In genomic region chr11:60383518-60383917, GRCm38 (mm10) we compare ENCODE assay signal across 19 mouse cellular contexts. TPM values are rescaled to one million over a fixed set of nuclear protein-coding genes. Genes with fewer than 3 reads are reported as not detected.
DNase-seq lines count a peak whose midpoint lies in the region; ATAC-seq and TF ChIP-seq lines count a peak whose summit lies in the region.
"Had no signal": no experiment of that assay in that cellular context is flagged by ENCODE, and none has a peak within 500 bp of the region (broad histone marks: within the 10 kb centered on the region; RNA-seq: fewer than 3 reads in every experiment).

No protein-coding gene starts in this region.

- H3K4me1 ChIP-seq in kidney, adult 2 months (ENCODE audit: control insufficient read depth, insufficient read depth, low read length): no peaks in the 10 kb centered on the region
- 0 out of 2 replicates have a peak, but pooled peaks cover 3% of the 10 kb centered on the region for H3K4me1 ChIP-seq in midbrain, postnatal 0 days (ENCODE audit: insufficient read depth, low read length)
- H3K4me1 ChIP-seq in midbrain, embryonic 14.5 days (ENCODE audit: control insufficient read depth, insufficient read depth, low read length): peaks cover 21% of the 10 kb centered on the region
- H3K4me1 ChIP-seq: liver, embryonic 15.5 days had no signal

- no peaks in the 10 kb centered on the region for H3K36me3 ChIP-seq in kidney, adult 2 months (ENCODE audit: control insufficient read depth, insufficient read depth, low read length)
- no peaks in the 10 kb centered on the region for H3K36me3 ChIP-seq in midbrain, postnatal 0 days (ENCODE audit: insufficient read depth, low read length)
- no peaks in the 10 kb centered on the region for H3K36me3 ChIP-seq in midbrain, embryonic 14.5 days (ENCODE audit: control insufficient read depth, insufficient read depth, low read length)
- H3K36me3 ChIP-seq: embryonic facial prominence, embryonic 15.5 days; limb, embryonic 10.5 days; liver, embryonic 15.5 days; midbrain, embryonic 15.5 days had no signal

- TF ChIP-seq CTCF in kidney, adult 2 months (conservative IDR thresholded peaks at IDR 0.05; ENCODE audit: insufficient read depth, insufficient read length, low read depth, low read length): peak; percentile 30; the same call in 1 of the 2 replicates
- TF ChIP-seq CTCF in midbrain, postnatal 0 days (IDR thresholded peaks at IDR 0.05): 0 out of 2 replicates have a peak, but pooled peaks have one; percentile 13

- DNase-seq in kidney, adult 2 months: no peak
- DNase-seq in kidney, postnatal 4 days: no peak
- no peak for DNase-seq in midbrain, postnatal 0 days (ENCODE audit: low spot score)
- no peak for DNase-seq in midbrain, embryonic 14.5 days
- peak; percentile 65 for DNase-seq in R1 (ENCODE audit: low read depth, low spot score)
- DNase-seq in adrenal gland, postnatal 36 days: no peak
- DNase-seq: adrenal gland, postnatal 10 days; cerebellum, adult 11-12 months; cerebellum, postnatal 25 days; kidney, adult 11 months; kidney, postnatal 14 days; lung, postnatal 14 days; right cerebral cortex, postnatal 4 days had no signal

- H3K4me3 ChIP-seq in kidney, adult 2 months (ENCODE audit: insufficient read depth, low read depth, low read length): no peak overlapping the region
- no peak overlapping the region for H3K4me3 ChIP-seq in midbrain, postnatal 0 days (ENCODE audit: low read depth, low read length)
- no peak overlapping the region for H3K4me3 ChIP-seq in midbrain, embryonic 14.5 days (replicated peaks; ENCODE audit: low read depth, low read length)
- H3K4me3 ChIP-seq: embryonic facial prominence, embryonic 15.5 days; limb, embryonic 10.5 days; liver, embryonic 15.5 days; midbrain, embryonic 15.5 days had no signal

- WGBS in kidney, adult 2 months: 94% methylated on average over 6 of the region's 6 CpGs
- WGBS in midbrain, postnatal 0 days: 92% methylated on average over 6 of the region's 6 CpGs
- WGBS in midbrain, embryonic 14.5 days: 88% methylated on average over 6 of the region's 6 CpGs

- no peak overlapping the region for H3K27ac ChIP-seq in kidney, adult 2 months (ENCODE audit: insufficient read depth, low read depth, low read length)
- no peak overlapping the region for H3K27ac ChIP-seq in midbrain, postnatal 0 days (ENCODE audit: low read depth, low read length)
- H3K27ac ChIP-seq in midbrain, embryonic 14.5 days (replicated peaks; ENCODE audit: low read depth, low read length): no peak overlapping the region
- H3K27ac ChIP-seq: embryonic facial prominence, embryonic 15.5 days; limb, embryonic 10.5 days; liver, embryonic 15.5 days had no signal

- H3K27me3 ChIP-seq in kidney, adult 2 months (replicated peaks; ENCODE audit: control insufficient read depth, insufficient read depth, low read length): no peaks in the 10 kb centered on the region
- H3K27me3 ChIP-seq in midbrain, postnatal 0 days (ENCODE audit: insufficient read depth, low read length): no peaks in the 10 kb centered on the region
- H3K27me3 ChIP-seq in midbrain, embryonic 14.5 days (ENCODE audit: control insufficient read depth, insufficient read depth, low read length): no peaks in the 10 kb centered on the region
- H3K27me3 ChIP-seq: embryonic facial prominence, embryonic 15.5 days; midbrain, embryonic 15.5 days had no signal

- no peak overlapping the region for H3K4me2 ChIP-seq in midbrain, postnatal 0 days (ENCODE audit: low read depth, low read length, poor library complexity, severe bottlenecking)
- H3K4me2 ChIP-seq in midbrain, embryonic 14.5 days (ENCODE audit: low read length): no peak overlapping the region
- H3K4me2 ChIP-seq: embryonic facial prominence, embryonic 15.5 days; liver, embryonic 15.5 days; midbrain, embryonic 15.5 days had no signal

- no peak for ATAC-seq in midbrain, postnatal 0 days (ENCODE audit: low FRiP score)
- ATAC-seq in midbrain, embryonic 14.5 days (ENCODE audit: low FRiP score, low TSS enrichment): no peak
- ATAC-seq in megakaryocyte-erythroid progenitor cell, adult 5-6 weeks (replicated peaks; ENCODE audit: low FRiP score, low TSS enrichment, poor library complexity, severe bottlenecking): no peak
- ATAC-seq: forebrain, embryonic 16.5 days had no signal

- H3K9ac ChIP-seq in midbrain, postnatal 0 days (replicated peaks; ENCODE audit: low read length, poor library complexity, severe bottlenecking): no peak overlapping the region
- H3K9ac ChIP-seq in midbrain, embryonic 14.5 days (replicated peaks; ENCODE audit: low read length): no peak overlapping the region
- H3K9ac ChIP-seq: embryonic facial prominence, embryonic 15.5 days; liver, embryonic 15.5 days had no signal

- no peaks in the 10 kb centered on the region for H3K9me3 ChIP-seq in midbrain, postnatal 0 days (ENCODE audit: low read length)
- no peaks in the 10 kb centered on the region for H3K9me3 ChIP-seq in midbrain, embryonic 14.5 days (ENCODE audit: control insufficient read depth, low read length)
- H3K9me3 ChIP-seq: embryonic facial prominence, embryonic 15.5 days; limb, embryonic 10.5 days; liver, embryonic 15.5 days; midbrain, embryonic 15.5 days had no signal

- no peak for TF ChIP-seq POLR2A in kidney, adult 2 months (IDR thresholded peaks at IDR 0.05; ENCODE audit: low read depth, low read length)

RNA-seq across cellular contexts. Expression of gene Drc3, which starts 30.4 kb away (rescaled TPM):
- 2.6 and 2.8 TPM in 2 replicates for polyA plus RNA-seq in kidney, adult 2 months (2012; rRNA removed)
- 9.2 and 14.1 TPM in 2 replicates for total RNA-seq in midbrain, postnatal 0 days (2014; rRNA removed)
- 7.1 and 8.6 TPM in 2 replicates for polyA plus RNA-seq in midbrain, postnatal 0 days (2015; fragmentation: Nextera tagmentation; extraction: Ambion mirVana)
- polyA plus RNA-seq in midbrain, embryonic 14.5 days (2014; fragmentation: Nextera tagmentation; extraction: Ambion mirVana): 5.3 and 6.1 TPM in 2 replicates
- total RNA-seq in megakaryocyte-erythroid progenitor cell, adult 5-6 weeks (2014; fragmentation: Nextera tagmentation): 0.68 TPM in 1 of 2 replicates, not detected in the other
- total RNA-seq in megakaryocyte-erythroid progenitor cell, adult 5-6 weeks (2017): 0.19 and 0.66 TPM in 2 replicates
- 1 to 10 TPM; 1.5 to 1.8 TPM for total RNA-seq in adrenal gland, postnatal 36 days (2021)

RNA-seq across cellular contexts. Expression of gene Tom1l2, which starts 30.8 kb away (rescaled TPM):
- 95.2 and 125 TPM in 2 replicates for polyA plus RNA-seq in kidney, adult 2 months (2012; rRNA removed)
- 108 and 120 TPM in 2 replicates for total RNA-seq in midbrain, postnatal 0 days (2014; rRNA removed)
- polyA plus RNA-seq in midbrain, postnatal 0 days (2015; fragmentation: Nextera tagmentation; extraction: Ambion mirVana): 49.4 and 51.6 TPM in 2 replicates
- polyA plus RNA-seq in midbrain, embryonic 14.5 days (2014; fragmentation: Nextera tagmentation; extraction: Ambion mirVana): 48.5 and 50.9 TPM in 2 replicates
- total RNA-seq in megakaryocyte-erythroid progenitor cell, adult 5-6 weeks (2014; fragmentation: Nextera tagmentation): 15.9 and 19.0 TPM in 2 replicates
- total RNA-seq in megakaryocyte-erythroid progenitor cell, adult 5-6 weeks (2017): 3.9 and 5.3 TPM in 2 replicates
- 10 to 100 TPM; 69.7 to 87.6 TPM for total RNA-seq in adrenal gland, postnatal 36 days (2021)

RNA-seq across cellular contexts. Expression of gene Gid4, which starts 33.4 kb away (rescaled TPM):
- 24.3 and 25.5 TPM in 2 replicates for polyA plus RNA-seq in kidney, adult 2 months (2012; rRNA removed)
- 32.2 and 33.0 TPM in 2 replicates for total RNA-seq in midbrain, postnatal 0 days (2014; rRNA removed)
- polyA plus RNA-seq in midbrain, postnatal 0 days (2015; fragmentation: Nextera tagmentation; extraction: Ambion mirVana): 19.2 and 20.1 TPM in 2 replicates
- 17.0 and 26.3 TPM in 2 replicates for polyA plus RNA-seq in midbrain, embryonic 14.5 days (2014; fragmentation: Nextera tagmentation; extraction: Ambion mirVana)
- total RNA-seq in megakaryocyte-erythroid progenitor cell, adult 5-6 weeks (2014; fragmentation: Nextera tagmentation): 27.4 and 33.5 TPM in 2 replicates
- 32.4 and 33.0 TPM in 2 replicates for total RNA-seq in megakaryocyte-erythroid progenitor cell, adult 5-6 weeks (2017)
- total RNA-seq in adrenal gland, postnatal 36 days (2021): 10 to 100 TPM; 49.6 to 52.0 TPM

RNA-seq across cellular contexts. Expression of gene Atpaf2, which starts 34.7 kb away (rescaled TPM):
- polyA plus RNA-seq in kidney, adult 2 months (2012; rRNA removed): 39.6 and 40.3 TPM in 2 replicates
- total RNA-seq in midbrain, postnatal 0 days (2014; rRNA removed): 34.8 and 42.3 TPM in 2 replicates
- 47.9 and 48.1 TPM in 2 replicates for polyA plus RNA-seq in midbrain, postnatal 0 days (2015; fragmentation: Nextera tagmentation; extraction: Ambion mirVana)
- polyA plus RNA-seq in midbrain, embryonic 14.5 days (2014; fragmentation: Nextera tagmentation; extraction: Ambion mirVana): 38.8 and 42.5 TPM in 2 replicates
- 39.2 and 53.4 TPM in 2 replicates for total RNA-seq in megakaryocyte-erythroid progenitor cell, adult 5-6 weeks (2014; fragmentation: Nextera tagmentation)
- total RNA-seq in megakaryocyte-erythroid progenitor cell, adult 5-6 weeks (2017): 64.5 and 114 TPM in 2 replicates
- 10 to 100 TPM; 62.0 to 66.5 TPM for total RNA-seq in adrenal gland, postnatal 36 days (2021)
